Mouse (Mus musculus) heart, embryonic 15.5 days (tissue): ENCODE measurements around the gene Gm4779. TPM values are rescaled to one million over a fixed set of nuclear protein-coding genes. Genes with fewer than 3 reads are reported as not detected.

Experiments
- ATAC-seq: fragments of 200-750 bp; cut with Nextera tagmentation; replicated peaks from 2 replicates; pipeline ENCODE4 v1.8.0; 2017; ENCODE audit warnings: low read depth, moderate TSS enrichment; ENCODE audit not compliant: insufficient number of reproducible peaks, insufficient read depth, low FRiP score
- H3K27ac ChIP-seq: fragments of 300-500 bp; sonication (generic); 2 replicates; pipeline ENCODE4 v1.5.1; 2015; ENCODE audit warnings: mild to moderate bottlenecking, inconsistent platforms
- H3K27me3 ChIP-seq: fragments of 300-500 bp; sonication (generic); 2 replicates; pipeline ENCODE4 v1.6.1; 2015; ENCODE audit warnings: inconsistent platforms
- H3K36me3 ChIP-seq: fragments of 300-500 bp; sonication (generic); 2 replicates; pipeline ENCODE4 v1.6.1; 2015; ENCODE audit warnings: mild to moderate bottlenecking, inconsistent platforms
- H3K4me1 ChIP-seq: fragments of 300-500 bp; sonication (generic); replicated peaks from 2 replicates; pipeline ENCODE4 v1.6.1; 2015; ENCODE audit warnings: inconsistent platforms
- H3K4me2 ChIP-seq: fragments of 300-500 bp; sonication (generic); 2 replicates; pipeline ENCODE4 v1.6.1; 2015; ENCODE audit warnings: inconsistent platforms, mild to moderate bottlenecking, moderate library complexity
- H3K4me3 ChIP-seq: fragments of 300-500 bp; sonication (generic); 2 replicates; pipeline ENCODE4 v1.5.1; 2015; ENCODE audit warnings: mild to moderate bottlenecking, inconsistent platforms
- H3K9ac ChIP-seq: fragments of 300-500 bp; sonication (generic); 2 replicates; pipeline ENCODE4 v1.6.1; 2015; ENCODE audit warnings: mild to moderate bottlenecking, inconsistent platforms
- H3K9me3 ChIP-seq: fragments of 300-500 bp; sonication (generic); replicated peaks from 2 replicates; pipeline ENCODE4 v1.6.1; 2016; ENCODE audit warnings: inconsistent platforms
- WGBS: fragments of 180-500 bp; shearing (Covaris S2); methylation state at CpG from one replicate; pipeline ENCODE4 v1.1.7; 2015; ENCODE audit warnings: mixed read lengths; 5-methylcytosine and 5-hydroxymethylcytosine counted together
- polyA plus RNA-seq: library from polyadenylated mRNA; unstranded; fragments of >200 nt; fragmentation: Nextera tagmentation; extraction: Ambion mirVana; gene quantifications from 2 replicates; pipeline ENCODE4 v1.2.1, GENCODE M21; 2015

Gene Gm4779
- polyA plus RNA-seq, 1 experiment from 2014 or later = 0.66 TPM

DNA sequence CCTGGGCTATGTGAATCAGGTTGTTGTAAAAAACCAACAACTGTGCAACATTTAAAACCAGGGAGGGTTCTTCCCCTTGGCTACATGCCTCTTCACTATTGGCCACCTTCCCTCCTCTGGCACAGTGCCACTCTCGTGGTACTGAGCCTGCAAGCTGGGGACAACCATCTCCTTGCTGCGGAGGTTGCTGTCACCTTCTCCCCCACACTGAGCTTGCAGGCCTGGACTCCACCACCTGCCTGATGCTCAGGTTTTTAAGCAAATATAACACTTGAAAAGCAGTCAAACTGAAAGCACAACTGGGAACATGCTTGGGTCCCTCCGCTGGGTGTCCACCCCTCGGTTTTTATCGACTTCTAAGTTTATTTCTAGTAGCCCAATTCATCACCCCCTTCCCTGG is 39.7 kb downstream of the Gm4779 start:
- ATAC-seq = no peak

DNA sequence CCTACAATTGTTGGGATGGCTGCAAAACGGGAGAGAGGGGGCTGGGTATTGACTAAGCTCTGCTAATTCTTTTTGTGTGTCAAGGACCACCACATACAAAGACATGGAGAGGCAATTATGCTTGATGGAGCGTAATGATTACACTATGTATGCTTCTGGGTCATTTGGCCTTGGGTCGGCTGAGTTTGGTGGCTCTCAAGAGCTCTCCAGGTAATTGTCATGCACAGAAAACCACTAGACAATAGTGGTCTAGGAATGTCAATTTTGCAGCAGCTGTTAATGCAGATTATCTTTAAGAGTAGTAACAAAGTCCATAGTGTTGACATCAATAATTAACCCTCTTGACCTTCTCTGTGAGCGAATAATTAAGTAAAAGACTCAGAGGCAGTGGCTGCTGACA is 44.1 kb downstream of the Gm4779 start:
- H3K4me3 ChIP-seq = no peak overlapping the region
- H3K9ac ChIP-seq = no peak overlapping the region
- ATAC-seq = no peak
- H3K4me2 ChIP-seq = no peak overlapping the region
- no peaks in the 10 kb centered on the region for H3K9me3 ChIP-seq
- H3K36me3 ChIP-seq = no peaks in the 10 kb centered on the region
- 59% methylated on average over 4 of the region's 4 CpGs for WGBS
- H3K4me1 ChIP-seq = no peaks in the 10 kb centered on the region
- no peak overlapping the region for H3K27ac ChIP-seq
- H3K27me3 ChIP-seq = peaks cover 12% of the 10 kb centered on the region

More for the DNA sequence above, 39.7 kb downstream of the Gm4779 start:
- Histone ChIP-seq H3K9ac (no peak overlapping the region), H3K4me1 (no peaks in the 10 kb centered on the region), H3K4me3 (no peak overlapping the region), H3K36me3 (no peaks in the 10 kb centered on the region), H3K4me2 (no peak overlapping the region), H3K27me3 (peaks cover 5% of the 10 kb centered on the region; the same call in 1 of the 2 replicates), H3K27ac (no peak overlapping the region), H3K9me3 (no peaks in the 10 kb centered on the region)
- WGBS = 56% methylated on average over 5 of the region's 5 CpGs

DNA sequence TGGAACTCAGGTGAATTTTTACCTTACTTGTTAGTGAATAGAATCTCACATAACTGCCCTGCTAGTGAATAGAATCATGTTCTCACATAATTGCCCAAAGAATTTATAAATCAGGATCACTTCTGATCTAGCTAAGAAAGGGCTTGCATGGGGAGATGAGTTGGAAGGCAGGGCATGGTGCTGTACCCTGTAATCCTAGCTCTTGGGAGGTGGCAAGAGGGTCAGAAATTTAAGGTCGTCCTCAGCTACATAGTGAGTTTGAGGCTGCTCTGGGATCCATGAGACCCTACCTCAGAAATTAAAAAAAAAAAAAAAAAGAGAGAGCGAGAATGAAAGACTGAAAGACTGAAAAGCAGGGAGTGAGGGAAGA is 53.2 kb downstream of the Gm4779 start:
- Histone ChIP-seq H3K4me2 (no peak overlapping the region), H3K27me3 (no peaks in the 10 kb centered on the region; the same call in none of the 2 replicates), H3K9ac (no peak overlapping the region), H3K4me3 (no peak overlapping the region), H3K9me3 (no peaks in the 10 kb centered on the region), H3K27ac (no peak overlapping the region), H3K36me3 (no peaks in the 10 kb centered on the region), H3K4me1 (no peaks in the 10 kb centered on the region)
- WGBS = 73% methylated on average over 1 of the region's 2 CpGs
- ATAC-seq = no peak

DNA sequence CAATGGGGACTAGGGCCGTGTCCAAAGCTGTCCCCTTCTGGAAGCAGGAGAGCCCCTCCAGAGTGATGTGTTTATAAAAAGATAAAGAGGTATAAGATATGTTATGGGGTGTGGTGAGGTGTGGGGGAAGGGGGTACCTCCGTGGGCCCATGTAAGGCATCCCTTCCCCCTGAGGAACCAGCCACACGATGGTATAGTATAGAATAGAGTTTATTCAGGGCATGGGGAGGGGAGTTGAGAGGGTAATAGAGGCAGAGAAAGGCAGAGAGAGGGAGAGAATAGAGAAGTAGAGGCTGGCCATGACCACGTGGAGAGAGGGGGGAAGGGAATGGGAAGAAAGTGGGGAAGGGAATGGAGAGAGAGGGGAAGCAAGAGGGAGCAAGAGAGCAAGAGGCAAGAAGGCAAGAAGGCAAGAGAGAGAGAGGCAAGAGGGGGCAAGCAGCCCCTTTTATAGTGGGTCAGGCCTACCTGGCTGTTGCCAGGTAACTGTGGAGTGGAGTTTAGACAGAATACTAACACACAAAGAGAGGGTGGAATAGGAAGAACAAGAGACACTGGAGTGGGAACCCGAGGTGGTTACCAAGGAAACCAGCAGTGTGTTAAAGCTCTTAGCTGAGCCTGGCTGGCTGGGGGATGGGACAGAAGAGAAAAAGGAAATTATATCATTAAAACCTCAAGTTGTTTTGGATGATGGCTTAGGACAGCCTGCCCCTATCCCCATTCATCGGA is 53.7 kb downstream of the Gm4779 start:
- Histone ChIP-seq H3K27ac (no peak overlapping the region), H3K4me1 (no peaks in the 10 kb centered on the region), H3K4me3 (no peak overlapping the region), H3K9ac (no peak overlapping the region), H3K4me2 (no peak overlapping the region), H3K36me3 (no peaks in the 10 kb centered on the region), H3K27me3 (no peaks in the 10 kb centered on the region; the same call in none of the 2 replicates), H3K9me3 (no peaks in the 10 kb centered on the region)
- no peak for ATAC-seq
- WGBS = 50% methylated on average over 6 of the region's 6 CpGs

Other genes starting within 250 kb of the Gm4779 start
- gene Ogt, start 154.4 kb downstream of the Gm4779 start, polyA plus RNA-seq = 91.0 and 105 TPM in 2 replicates
- 0.11 and 0.30 TPM in 2 replicates for gene Cxcr3, start 60.2 kb downstream of the Gm4779 start, polyA plus RNA-seq
- 0.34 and 0.50 TPM in 2 replicates for gene 8030474K03Rik, start 233 bp upstream of the Gm4779 start, polyA plus RNA-seq
- gene Nhsl2, start 55.0 kb upstream of the Gm4779 start, polyA plus RNA-seq = 6.7 and 10.4 TPM in 2 replicates